Mouse (Mus musculus): ENCODE data around the gene Ripor2.

The Ripor2 gene

GRCm38 (mm10) chr13:24776146-24776844, 194.3 kb downstream of the Ripor2 start:
- peak; percentile 69 to 73 for DNase-seq

GRCm38 (mm10) chr13:24778026-24778425, 196.0 kb downstream of the Ripor2 start:
- DNase-seq = no peak

- DNase-seq = no peak
Observed at GRCm38 (mm10) chr13:24778706-24779380, 196.9 kb downstream of the Ripor2 start.

- no peak for DNase-seq
Observed at GRCm38 (mm10) chr13:24781916-24782315, 199.9 kb downstream of the Ripor2 start.
